Mouse (Mus musculus): ENCODE measurements at regions not wholly inside any gene's neighbourhood (a gene's known extent, or its start where the extent isn't known, plus 50 kb on each side); places are given as distances from the start of the nearest gene placed in this dataset.

- no peak overlapping the region for H3K9ac ChIP-seq (ENCODE audit: control insufficient read depth, low read depth, low read length, poor library complexity, severe bottlenecking)
- H3K4me1 ChIP-seq (ENCODE audit: control insufficient read depth in 1 of 2, insufficient read depth in 2 of 2, low read length in 2 of 2), result peaks cover 17 to 27% of the 10 kb centered on the region in 2 experiments
- DNase-seq (ENCODE audit: low read depth, low spot score), result peak; percentile 29
- H3K4me3 ChIP-seq (ENCODE audit: control insufficient read depth in 1 of 2, insufficient read depth in 1 of 2, low read depth in 2 of 2, low read length in 2 of 2), result no peak overlapping the region
- H3K79me2 ChIP-seq (ENCODE audit: control insufficient read depth, insufficient read depth, low read length, poor library complexity), result no peaks in the 10 kb centered on the region
- peaks cover 0 to 43% of the 10 kb centered on the region in 2 experiments; a peak in 2 of 4 replicates for H3K36me3 ChIP-seq (ENCODE audit: control insufficient read depth in 1 of 2, insufficient read depth in 2 of 2, low read length in 2 of 2)
- no peak for TF ChIP-seq CHD2 (IDR thresholded peaks at IDR 0.05; ENCODE audit: low read length)
- peak; percentile 20 to 54; a peak in 2 of 4 replicates for TF ChIP-seq EP300 (IDR thresholded peaks at IDR 0.05; ENCODE audit: low read depth in 1 of 2, low read length in 2 of 2)
- peak; percentile 52 for TF ChIP-seq GATA1 (IDR thresholded peaks at IDR 0.05; ENCODE audit: low read depth, low read length)
- peak; percentile 61 for TF ChIP-seq TCF12 (IDR thresholded peaks at IDR 0.05; ENCODE audit: low read depth, low read length)
- no peaks in the 10 kb centered on the region for H3K27me3 ChIP-seq (ENCODE audit: control insufficient read depth in 1 of 2, insufficient read depth in 2 of 2, low read length in 2 of 2)
- no peaks in the 10 kb centered on the region for H3K9me3 ChIP-seq (replicated peaks; ENCODE audit: insufficient read depth, low read length)
- H3K27ac ChIP-seq (ENCODE audit: control insufficient read depth, low read depth, low read length), result no peak overlapping the region
Observed at GRCm38 (mm10) chr9:27663230-27663629, 127.3 kb upstream of the Opcml start.

- H3K9me3 ChIP-seq (replicated peaks; ENCODE audit: insufficient read depth, low read length), result no peaks in the 10 kb centered on the region
- H3K79me2 ChIP-seq (ENCODE audit: control insufficient read depth, insufficient read depth, low read length, poor library complexity), result no peaks in the 10 kb centered on the region
- H3K4me1 ChIP-seq (ENCODE audit: control insufficient read depth in 1 of 2, insufficient read depth in 2 of 2, low read length in 2 of 2), result peaks cover 17 to 27% of the 10 kb centered on the region in 2 experiments
- peak; percentile 92 for DNase-seq (ENCODE audit: low read depth, low spot score)
- H3K27ac ChIP-seq (ENCODE audit: control insufficient read depth, low read depth, low read length), result peak overlapping the region; percentile 90
- no peak overlapping the region for H3K9ac ChIP-seq (ENCODE audit: control insufficient read depth, low read depth, low read length, poor library complexity, severe bottlenecking)
- H3K36me3 ChIP-seq (ENCODE audit: control insufficient read depth in 1 of 2, insufficient read depth in 2 of 2, low read length in 2 of 2), result peaks cover 0 to 43% of the 10 kb centered on the region in 2 experiments; a peak in 2 of 4 replicates
- no peaks in the 10 kb centered on the region for H3K27me3 ChIP-seq (ENCODE audit: control insufficient read depth in 1 of 2, insufficient read depth in 2 of 2, low read length in 2 of 2)
- H3K4me3 ChIP-seq (ENCODE audit: control insufficient read depth in 1 of 2, insufficient read depth in 1 of 2, low read depth in 2 of 2, low read length in 2 of 2), result no peak overlapping the region
- TF ChIP-seq RCOR1 (IDR thresholded peaks at IDR 0.05; ENCODE audit: low read depth, low read length) (peak; percentile 89), MEF2A (IDR thresholded peaks at IDR 0.05; ENCODE audit: extremely low read depth, insufficient replicate concordance, low read depth, low read length, poor library complexity, severe bottlenecking) (no peak), POLR2AphosphoS2 (IDR thresholded peaks at IDR 0.05; ENCODE audit: low read length) (no peak), SMC3 (IDR thresholded peaks at IDR 0.05; ENCODE audit: low read depth, low read length) (no peak), TCF12 (IDR thresholded peaks at IDR 0.05; ENCODE audit: low read depth, low read length) (peak; percentile 91), TBP (IDR thresholded peaks at IDR 0.05; ENCODE audit: low read depth, low read length) (0 out of 2 replicates have a peak, but pooled peaks have one; percentile 32), EP300 (IDR thresholded peaks at IDR 0.05; ENCODE audit: low read depth in 1 of 2, low read length in 2 of 2) (peak; percentile 93 to 94), MAFK (IDR thresholded peaks at IDR 0.05; ENCODE audit: borderline replicate concordance, low read depth, low read length) (peak; percentile 61; the same call in 1 of the 2 replicates), GABPA (IDR thresholded peaks at IDR 0.05; ENCODE audit: low read depth, low read length) (peak; percentile 58; the same call in 1 of the 2 replicates), SIN3A (IDR thresholded peaks at IDR 0.05; ENCODE audit: low read length) (0 out of 2 replicates have a peak, but pooled peaks have one; percentile 22), ZMIZ1 (IDR thresholded peaks at IDR 0.05; ENCODE audit: low read depth, low read length) (no peak), ETS1 (IDR thresholded peaks at IDR 0.05; ENCODE audit: low read depth, low read length) (peak; percentile 86), GATA1 (IDR thresholded peaks at IDR 0.05; ENCODE audit: low read depth, low read length) (peak; percentile 94), TAL1 (IDR thresholded peaks at IDR 0.05; ENCODE audit: low read length) (peak; percentile 83)
Observed at GRCm38 (mm10) chr9:27665659-27666058, 124.9 kb upstream of the Opcml start.
